Mouse (Mus musculus) layer of hippocampus, postnatal 36 days (tissue): Measurements from ENCODE around the gene Lexm. TPM values are rescaled to one million over a fixed set of nuclear protein-coding genes. Genes with fewer than 3 reads are reported as not detected.

Experiments
- DNase-seq, 2 experiments: peaks; one replicate each; pipeline ENCODE4 v3.0.0; 2022
- total RNA-seq, 2 experiments: library from RNA; stranded (reverse); gene quantifications; 2 replicates each; pipeline ENCODE4 v1.2.3; 2021

Lexm gene
- total RNA-seq, 2 experiments from 2014 or later = not detected

GRCm38 (mm10) chr4:106624271-106624670 lies 7.2 kb upstream of the Lexm start:
- no peak for DNase-seq

GRCm38 (mm10) chr4:106622712-106623111 lies 5.7 kb upstream of the Lexm start:
- DNase-seq = no peak

- DNase-seq = no peak
Measured at GRCm38 (mm10) chr4:106622030-106622493, 5.0 kb upstream of the Lexm start, which contains the start of gene Ttc22. Gene Ttc22 (plus strand): TSS chr4:106622432.

GRCm38 (mm10) chr4:106621428-106621827 lies 4.4 kb upstream of the Lexm start:
- no peak for DNase-seq

GRCm38 (mm10) chr4:106618898-106619297 lies 1.9 kb upstream of the Lexm start:
- DNase-seq = no peak

- DNase-seq = no peak
Measured at GRCm38 (mm10) chr4:106615637-106616036, 1.4 kb downstream of the Lexm start.

- no peak for DNase-seq
Measured at GRCm38 (mm10) chr4:106614881-106615280, 2.2 kb downstream of the Lexm start.

- DNase-seq = peak; percentile 75 to 76
Measured at GRCm38 (mm10) chr4:106614180-106614797, 2.8 kb downstream of the Lexm start.

GRCm38 (mm10) chr4:106613560-106613959 lies 3.5 kb downstream of the Lexm start:
- DNase-seq = no peak

- no peak for DNase-seq
Measured at GRCm38 (mm10) chr4:106613105-106613504, 3.9 kb downstream of the Lexm start.

GRCm38 (mm10) chr4:106607905-106608304 lies 9.1 kb downstream of the Lexm start:
- no peak for DNase-seq

GRCm38 (mm10) chr4:106606639-106607554 lies 10.1 kb downstream of the Lexm start:
- DNase-seq = no peak

- no peak for DNase-seq
Measured at GRCm38 (mm10) chr4:106600770-106601169, 16.3 kb downstream of the Lexm start.

- no peak for DNase-seq
Measured at GRCm38 (mm10) chr4:106599415-106599814, 17.6 kb downstream of the Lexm start.

GRCm38 (mm10) chr4:106597741-106598140 lies 19.3 kb downstream of the Lexm start:
- DNase-seq = no peak

- no peak for DNase-seq
Measured at GRCm38 (mm10) chr4:106597055-106597454, 20.0 kb downstream of the Lexm start.

- no peak for DNase-seq
Measured at GRCm38 (mm10) chr4:106596200-106596599, 20.8 kb downstream of the Lexm start.

- DNase-seq = no peak
Measured at GRCm38 (mm10) chr4:106593636-106594035, 23.4 kb downstream of the Lexm start.

GRCm38 (mm10) chr4:106590871-106591270 lies 26.2 kb downstream of the Lexm start:
- DNase-seq = no peak

- no peak for DNase-seq
Measured at GRCm38 (mm10) chr4:106590142-106590541, 26.9 kb downstream of the Lexm start.

- DNase-seq = no peak
Measured at GRCm38 (mm10) chr4:106587075-106587474, 30.0 kb downstream of the Lexm start.

- no peak for DNase-seq
Measured at GRCm38 (mm10) chr4:106584665-106585064, 32.4 kb downstream of the Lexm start.

- DNase-seq = no peak
Measured at GRCm38 (mm10) chr4:106582428-106583153, 34.5 kb downstream of the Lexm start.
